Mouse (Mus musculus) spleen, adult 2 months (tissue): ENCODE data around the gene Psmd4. TPM values are rescaled to one million over a fixed set of nuclear protein-coding genes. Genes with fewer than 3 reads are reported as not detected.

Experiments
- DNase-seq, 2 experiments: peaks; one replicate each; pipeline versions ENCODE4 v3.0.0 to v3.0.0-alpha.2; 2012 to 2021; ENCODE audit warnings: low spot score in 2 of 2, low read depth in 1 of 2
- H3K27ac ChIP-seq: fragments of 200-500 bp; 2 replicates; pipeline ENCODE4 v1.5.1; 2012; ENCODE audit warnings: low read length, inconsistent platforms; ENCODE audit not compliant: insufficient read depth
- H3K27me3 ChIP-seq: fragments of 200-500 bp; 2 replicates; pipeline ENCODE4 v1.6.1; 2012; ENCODE audit warnings: mild to moderate bottlenecking, moderate library complexity, low read length, inconsistent platforms; ENCODE audit not compliant: control insufficient read depth, insufficient read depth
- H3K36me3 ChIP-seq: fragments of 200-500 bp; 2 replicates; pipeline ENCODE4 v1.6.1; 2012; ENCODE audit warnings: mild to moderate bottlenecking, low read length, inconsistent platforms; ENCODE audit not compliant: control insufficient read depth, insufficient read depth
- H3K4me1 ChIP-seq: fragments of 200-500 bp; 2 replicates; pipeline ENCODE4 v1.6.1; 2011; ENCODE audit warnings: inconsistent platforms; ENCODE audit not compliant: control insufficient read depth, insufficient read depth, insufficient read length
- H3K4me3 ChIP-seq: fragments of 200-500 bp; 2 replicates; pipeline ENCODE4 v1.5.1; 2011; ENCODE audit warnings: mild to moderate bottlenecking, inconsistent platforms; ENCODE audit not compliant: insufficient read depth, insufficient read length; ENCODE audit errors: extremely low read depth
- CTCF ChIP-seq: fragments of 200-500 bp; IDR thresholded peaks from 2 replicates; pipeline ENCODE4 v1.5.1; 2011; ENCODE audit warnings: mild to moderate bottlenecking, inconsistent platforms; ENCODE audit not compliant: insufficient read depth, insufficient read length, insufficient replicate concordance; ENCODE audit errors: extremely low read depth
- POLR2A ChIP-seq: fragments of 200-500 bp; IDR thresholded peaks from 2 replicates; pipeline ENCODE4 v1.6.1; 2011; ENCODE audit warnings: low read depth, low read length, inconsistent platforms
- WGBS: fragments of 180-500 bp; shearing (Covaris S2); methylation state at CpG from one replicate; pipeline ENCODE4 v1.1.7; 2018; 5-methylcytosine and 5-hydroxymethylcytosine counted together
- polyA plus RNA-seq: library from polyadenylated mRNA; depleted of rRNA; stranded (reverse); fragments of >200 nt; gene quantifications from 2 replicates; pipeline ENCODE4 v1.2.3, GENCODE M21; 2012; rRNA removed

The Psmd4 gene
- 90.5 and 108 TPM in 2 replicates for polyA plus RNA-seq

GRCm38 (mm10) chr3:95042166-95042837 lies at the start of gene Psmd4:
Psmd4 (minus strand) TSS chr3:95042614.
- Histone ChIP-seq H3K4me3 (peak within 1 kb of the TSS; percentile 75), H3K36me3 (0 out of 2 replicates have a peak, but pooled peaks cover 3% of the 10 kb centered on the region), H3K27ac (peak within 1 kb of the TSS; percentile 76), H3K27me3 (no peaks in the 10 kb centered on the region), H3K4me1 (peaks cover 4% of the 10 kb centered on the region; the same call in 1 of the 2 replicates)
- TF ChIP-seq POLR2A (peak; percentile 76), CTCF (no peak)
- DNase-seq, result peak; percentile 92 to 97
- WGBS, result under 1% methylated on average over 36 of the region's 36 CpGs

- Histone ChIP-seq H3K4me1 (no peaks in the 10 kb centered on the region), H3K27me3 (no peaks in the 10 kb centered on the region), H3K36me3 (no peaks in the 10 kb centered on the region; the same call in 1 of the 2 replicates), H3K27ac (no peak overlapping the region), H3K4me3 (no peak overlapping the region)
- no peak for TF ChIP-seq CTCF
- no peak for TF ChIP-seq POLR2A
- 95% methylated on average over 1 of the region's 1 CpGs for WGBS
- DNase-seq, result no peak
Observed at GRCm38 (mm10) chr3:95088071-95088470, 45.7 kb upstream of the Psmd4 start.

GRCm38 (mm10) chr3:95071606-95072005 lies 29.2 kb upstream of the Psmd4 start:
- H3K36me3 ChIP-seq, result peaks cover 54% of the 10 kb centered on the region
- H3K4me1 ChIP-seq, result no peaks in the 10 kb centered on the region
- TF ChIP-seq CTCF (no peak), POLR2A (no peak)
- no peak overlapping the region for H3K4me3 ChIP-seq
- WGBS, result 97% methylated on average over 2 of the region's 2 CpGs
- DNase-seq, result no peak
- no peaks in the 10 kb centered on the region for H3K27me3 ChIP-seq
- H3K27ac ChIP-seq, result no peak overlapping the region

GRCm38 (mm10) chr3:95066570-95066969 lies 24.2 kb upstream of the Psmd4 start:
- no peak overlapping the region for H3K27ac ChIP-seq
- no peak overlapping the region for H3K4me3 ChIP-seq

GRCm38 (mm10) chr3:95066095-95066494 lies 23.7 kb upstream of the Psmd4 start:
- Histone ChIP-seq H3K27ac (no peak overlapping the region), H3K27me3 (no peaks in the 10 kb centered on the region), H3K4me1 (no peaks in the 10 kb centered on the region), H3K36me3 (peaks cover 60% of the 10 kb centered on the region), H3K4me3 (no peak overlapping the region)
- 93% methylated on average over 6 of the region's 6 CpGs for WGBS
- no peak for DNase-seq
- TF ChIP-seq POLR2A (no peak), CTCF (no peak)

More at GRCm38 (mm10) chr3:95066570-95066969, 24.2 kb upstream of the Psmd4 start:
- DNase-seq, result no peak
- TF ChIP-seq CTCF, result no peak
- no peak for TF ChIP-seq POLR2A
- Histone ChIP-seq H3K4me1 (no peaks in the 10 kb centered on the region), H3K27me3 (no peaks in the 10 kb centered on the region), H3K36me3 (peaks cover 61% of the 10 kb centered on the region)
- WGBS, result 92% methylated on average over 11 of the region's 11 CpGs

GRCm38 (mm10) chr3:95065553-95065952 lies 23.1 kb upstream of the Psmd4 start:
- Histone ChIP-seq H3K27ac (no peak overlapping the region), H3K27me3 (no peaks in the 10 kb centered on the region), H3K4me1 (no peaks in the 10 kb centered on the region), H3K36me3 (peaks cover 56% of the 10 kb centered on the region), H3K4me3 (no peak overlapping the region)
- WGBS, result 100% methylated on average over 1 of the region's 1 CpGs
- DNase-seq, result no peak
- TF ChIP-seq POLR2A (no peak), CTCF (no peak)

GRCm38 (mm10) chr3:95063741-95064140 lies 21.3 kb upstream of the Psmd4 start:
- Histone ChIP-seq H3K27me3 (no peaks in the 10 kb centered on the region), H3K27ac (no peak overlapping the region), H3K4me3 (no peak overlapping the region), H3K36me3 (peaks cover 56% of the 10 kb centered on the region), H3K4me1 (no peaks in the 10 kb centered on the region)
- 94% methylated on average over 4 of the region's 4 CpGs for WGBS
- DNase-seq, result no peak
- no peak for TF ChIP-seq CTCF
- no peak for TF ChIP-seq POLR2A
